Mouse (Mus musculus) urinary bladder, adult 2 months (tissue): ENCODE measurements around the gene Nhs. TPM values are rescaled to one million over a fixed set of nuclear protein-coding genes. Genes with fewer than 3 reads are reported as not detected.

Experiments
- DNase-seq: peaks from one replicate; pipeline ENCODE4 v3.0.0; 2022; ENCODE audit warnings: low spot score
- polyA plus RNA-seq: library from polyadenylated mRNA; depleted of rRNA; stranded (reverse); fragments of >200 nt; gene quantifications from 2 replicates; pipeline ENCODE4 v1.2.3, GENCODE M21; 2012; rRNA removed

Nhs gene
- polyA plus RNA-seq = 0.67 and 1.0 TPM in 2 replicates

- peak; percentile 27 for DNase-seq
Observed at GRCm38 (mm10) chrX:162159637-162160611, at the start of gene Nhs. TSS of gene Nhs (minus strand) at chrX:162159730.

DNA sequence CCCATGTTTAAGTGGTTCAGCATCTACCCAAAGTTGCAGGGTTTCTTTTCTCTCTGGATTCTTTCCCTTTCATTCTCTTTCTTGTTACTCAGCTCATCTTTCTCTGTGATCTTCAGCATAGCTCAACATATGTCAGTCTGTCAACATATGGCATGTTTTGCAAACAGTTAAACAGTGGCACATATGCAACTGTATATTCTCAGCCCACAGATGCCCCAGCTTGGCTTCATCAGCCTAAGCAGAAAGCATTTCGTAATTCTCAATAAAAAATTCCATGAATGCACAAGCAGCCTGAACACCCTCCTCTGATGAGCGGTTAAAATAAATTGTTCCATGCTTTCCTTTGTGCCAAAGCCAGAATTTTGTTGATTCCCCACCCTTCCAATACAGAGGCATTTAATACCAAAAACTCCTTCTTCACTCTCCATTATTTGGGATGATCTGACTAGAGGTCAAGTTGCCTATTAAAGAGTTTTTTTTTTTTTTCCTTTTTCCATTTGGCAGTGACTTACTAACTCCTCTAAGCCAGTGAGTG, 46.9 kb upstream of the Nhs start:
- DNase-seq = no peak

- DNase-seq = peak; percentile 23
Observed at GRCm38 (mm10) chrX:162158743-162159636, 540 bp downstream of the Nhs start.

DNA sequence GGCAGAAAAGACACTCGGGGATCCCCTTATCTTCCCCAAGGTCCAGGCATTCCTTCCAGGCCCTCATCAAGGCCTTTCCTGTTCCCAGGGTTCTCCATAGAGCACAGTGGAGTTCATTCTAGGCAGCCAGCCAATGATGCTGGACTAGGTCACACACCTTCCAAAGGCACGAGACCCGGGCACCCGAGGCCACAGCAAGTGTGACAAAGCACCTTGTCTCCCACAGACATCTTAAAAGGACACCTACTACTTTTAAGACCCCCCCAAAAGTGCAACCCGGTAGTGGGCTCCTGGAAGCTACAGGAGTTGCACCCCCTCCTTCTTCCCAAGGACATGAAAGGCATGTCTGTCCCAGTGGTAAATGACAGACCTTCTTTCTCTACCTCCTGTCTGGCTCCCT, 1.4 kb downstream of the Nhs start:
- DNase-seq = no peak

- DNase-seq = no peak
Observed at GRCm38 (mm10) chrX:162137807-162138206, 21.7 kb downstream of the Nhs start.

GRCm38 (mm10) chrX:162113257-162113656, 46.3 kb downstream of the Nhs start:
- DNase-seq = no peak

DNA sequence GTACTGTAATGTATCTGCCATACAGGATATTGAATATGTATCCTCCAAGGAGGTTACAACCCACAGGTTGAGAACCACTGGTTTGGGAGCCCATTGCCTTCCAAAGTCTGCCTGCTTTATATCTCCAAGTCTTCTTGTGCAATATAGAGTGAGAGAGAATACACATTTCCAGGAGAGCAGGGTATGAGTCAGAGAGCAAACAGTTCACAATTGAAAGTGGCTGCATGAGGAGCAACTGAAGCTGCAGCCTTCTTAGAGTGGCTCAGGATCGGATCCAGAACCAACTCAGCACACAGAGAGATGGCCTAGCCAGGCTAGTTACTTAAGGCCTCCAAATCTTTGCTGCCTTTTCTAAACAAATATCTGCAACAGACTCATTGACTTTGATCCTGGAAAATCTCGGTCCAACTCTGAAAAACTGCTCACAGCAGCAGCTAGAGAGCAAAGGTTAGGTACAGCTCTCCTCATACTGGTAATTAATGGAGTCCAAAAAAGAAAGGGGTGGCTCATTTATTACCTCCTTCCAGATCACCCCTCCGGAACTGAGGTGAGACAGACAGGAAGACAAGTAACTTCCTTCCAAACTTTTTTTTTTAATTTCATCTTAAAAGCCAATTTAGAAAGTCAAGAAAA, 56.6 kb downstream of the Nhs start:
- no peak for DNase-seq

DNA sequence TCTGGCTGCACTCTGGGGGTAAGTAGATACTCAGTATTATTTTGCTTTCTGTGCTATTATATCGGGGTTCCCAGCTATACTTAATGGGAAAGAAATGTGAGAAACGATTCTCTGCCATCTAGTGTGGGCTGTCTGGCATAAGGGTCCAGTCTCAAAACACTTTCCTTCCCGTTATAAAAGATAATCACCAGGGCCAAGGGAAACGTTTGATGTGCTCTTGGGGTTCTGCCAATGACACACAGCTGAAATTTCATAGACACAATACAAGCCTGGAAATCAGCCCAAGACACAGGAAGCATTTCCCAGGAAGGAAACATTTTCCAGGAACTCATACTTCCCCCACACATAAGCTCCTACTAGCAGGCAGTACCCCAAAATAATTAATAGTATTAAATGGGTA, 61.2 kb downstream of the Nhs start:
- DNase-seq = no peak

DNA sequence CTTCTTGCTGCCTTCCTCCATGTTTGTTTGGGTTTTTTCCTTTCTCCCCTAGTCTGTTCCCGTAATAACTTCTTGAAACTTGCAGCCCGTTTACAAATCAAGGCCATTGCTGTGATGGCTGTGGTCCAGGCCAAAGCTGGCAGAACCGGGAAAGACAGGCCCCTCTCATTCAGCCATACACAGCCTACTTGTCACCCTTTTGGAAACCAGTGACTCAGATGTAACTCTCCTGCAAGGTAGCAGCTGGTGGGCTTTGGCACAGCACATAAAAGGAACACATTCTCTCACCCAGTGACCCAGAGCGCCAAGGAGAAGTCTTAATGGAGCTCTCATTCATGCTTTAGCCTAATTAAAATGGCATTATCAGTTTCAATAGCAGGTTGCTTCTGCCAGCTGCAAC, 72.2 kb downstream of the Nhs start:
- no peak for DNase-seq

DNA sequence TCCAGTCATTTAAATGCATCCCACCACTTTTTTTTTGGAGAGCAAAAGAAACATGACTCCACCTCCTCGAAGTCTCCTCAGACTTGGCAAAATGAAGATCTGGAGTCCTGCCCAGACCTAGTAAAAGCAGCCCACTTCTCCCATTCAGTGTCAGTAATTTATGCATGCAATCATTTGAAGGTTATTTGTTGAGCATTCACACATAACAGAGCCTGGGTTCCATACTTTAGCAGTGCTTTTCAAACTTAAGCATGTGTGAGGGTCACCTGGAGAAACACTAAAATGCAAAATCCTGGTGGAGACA, 73.7 kb downstream of the Nhs start:
- no peak for DNase-seq

DNA sequence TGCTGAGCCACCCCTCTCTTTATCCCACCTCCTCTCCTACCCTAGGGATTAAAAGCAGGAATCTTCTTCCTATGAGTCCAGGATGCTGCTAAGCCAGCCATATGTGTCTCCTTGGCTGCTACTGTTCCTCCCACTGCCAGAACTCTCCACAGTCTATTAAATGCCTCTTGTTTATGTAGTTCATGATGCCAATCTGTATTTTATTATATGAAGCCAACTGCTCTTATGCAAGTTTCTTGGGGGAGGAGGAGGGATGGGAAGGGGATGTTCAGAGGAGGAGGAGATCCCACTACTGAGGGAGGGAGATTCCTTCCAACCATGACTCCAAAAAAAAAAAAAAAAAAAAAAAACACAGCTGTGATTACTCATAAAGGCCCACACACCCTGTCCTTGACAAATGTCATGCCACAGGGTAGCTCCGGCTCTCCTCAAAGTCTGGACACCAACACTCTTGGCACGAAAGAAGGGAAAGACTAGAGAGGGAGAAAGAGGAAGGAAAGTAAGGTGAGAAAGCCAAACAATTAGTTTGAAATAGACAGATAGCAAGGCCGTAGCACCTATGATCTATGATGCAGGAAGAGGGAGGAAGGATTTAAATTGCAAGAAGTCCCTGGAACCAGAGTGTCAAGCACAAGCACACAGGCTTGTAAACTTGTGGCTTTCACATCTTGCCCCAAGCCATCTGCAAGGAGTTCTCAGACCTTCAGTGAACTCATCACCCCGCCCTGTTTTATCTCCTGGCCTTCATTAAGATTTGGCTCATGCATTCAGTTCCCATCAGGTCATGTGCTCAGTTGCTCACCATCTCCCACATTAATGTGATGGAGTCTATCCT, 74.3 kb downstream of the Nhs start:
- no peak for DNase-seq

- DNase-seq = no peak
Observed at GRCm38 (mm10) chrX:162063164-162063563, 96.4 kb downstream of the Nhs start.

- DNase-seq = no peak
Observed at GRCm38 (mm10) chrX:162055635-162056034, 103.9 kb downstream of the Nhs start.

DNA sequence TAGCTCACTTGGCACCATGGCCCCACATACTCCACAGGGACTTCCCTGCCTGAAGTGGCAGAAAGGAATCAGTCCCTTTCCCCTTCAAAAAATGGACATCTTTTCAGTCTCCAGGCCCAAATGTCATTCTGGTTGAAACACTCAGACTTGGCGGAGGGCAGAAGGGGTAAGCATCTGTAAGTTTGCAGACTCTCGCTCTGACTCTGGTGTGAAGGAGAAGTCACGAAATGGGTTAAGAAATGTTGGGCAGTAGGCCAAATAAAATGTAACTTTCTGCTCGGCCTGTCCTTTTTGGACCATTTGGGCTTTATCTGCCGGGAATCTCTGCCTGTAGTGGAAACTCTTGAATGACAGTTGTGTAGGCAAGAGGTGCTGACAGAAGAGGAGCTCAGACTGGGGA, 106.0 kb downstream of the Nhs start:
- DNase-seq = no peak

- DNase-seq = no peak
Observed at GRCm38 (mm10) chrX:162052534-162052933, 107.0 kb downstream of the Nhs start.

- DNase-seq = no peak
Observed at GRCm38 (mm10) chrX:162049616-162050015, 109.9 kb downstream of the Nhs start.

- DNase-seq = no peak
Observed at GRCm38 (mm10) chrX:162045527-162045926, 114.0 kb downstream of the Nhs start.

- DNase-seq = no peak
Observed at GRCm38 (mm10) chrX:162044109-162044508, 115.4 kb downstream of the Nhs start.

GRCm38 (mm10) chrX:162025210-162025953, 134.1 kb downstream of the Nhs start:
- no peak for DNase-seq

DNA sequence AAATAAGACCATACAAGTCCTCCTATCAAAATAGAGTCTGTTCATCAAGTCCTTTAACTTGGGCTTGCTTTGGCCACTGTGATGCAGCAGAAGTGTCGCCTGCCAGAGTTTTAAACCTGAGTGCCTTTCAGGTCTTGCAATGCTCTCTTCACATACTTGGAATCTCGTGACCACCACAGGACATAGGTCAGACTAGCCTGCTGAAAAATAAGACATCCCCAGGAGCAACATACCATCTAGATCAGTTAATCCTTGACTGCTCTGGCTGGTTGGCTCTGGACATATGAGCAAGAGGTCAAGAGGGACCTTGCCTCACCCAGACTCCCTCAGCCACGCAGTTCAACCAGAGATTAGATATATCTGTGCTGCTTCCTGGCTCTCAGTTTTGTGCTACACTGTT, 137.8 kb downstream of the Nhs start:
- no peak for DNase-seq
